Mouse (Mus musculus) heart, postnatal 0 days (tissue): ENCODE measurements around the gene Efl1. TPM values are rescaled to one million over a fixed set of nuclear protein-coding genes. Genes with fewer than 3 reads are reported as not detected.

Source experiments
- ATAC-seq: fragments of 200-750 bp; cut with Nextera tagmentation; 2 replicates; pipeline ENCODE4 v1.8.0; 2017; ENCODE audit warnings: low read depth, moderate number of reproducible peaks, moderate library complexity; ENCODE audit not compliant: insufficient read depth
- DNase-seq: peaks from one replicate; pipeline ENCODE4 v3.0.0-alpha.2; 2016; ENCODE audit warnings: low spot score
- H3K27ac ChIP-seq: fragments of 300-500 bp; sonication (generic); 2 replicates; pipeline ENCODE4 v1.5.1; 2014; ENCODE audit warnings: low read depth, mild to moderate bottlenecking
- H3K27me3 ChIP-seq: fragments of 300-500 bp; sonication (generic); 2 replicates; pipeline ENCODE4 v1.6.1; 2014; ENCODE audit warnings: low read length, mixed read lengths; ENCODE audit not compliant: control insufficient read depth, insufficient read depth
- H3K36me3 ChIP-seq: fragments of 300-500 bp; sonication (generic); replicated peaks from 2 replicates; pipeline ENCODE4 v1.6.1; 2014; ENCODE audit warnings: low read length, mixed read lengths; ENCODE audit not compliant: control insufficient read depth, insufficient read depth
- H3K4me1 ChIP-seq: fragments of 300-500 bp; sonication (generic); 2 replicates; pipeline ENCODE4 v1.6.1; 2014; ENCODE audit warnings: antibody characterized with exemption; ENCODE audit not compliant: control insufficient read depth, insufficient read depth
- H3K4me2 ChIP-seq: fragments of 300-500 bp; sonication (generic); 2 replicates; pipeline ENCODE4 v1.6.1; 2014; ENCODE audit warnings: low read depth, mild to moderate bottlenecking, low read length, moderate library complexity
- H3K4me3 ChIP-seq: fragments of 300-500 bp; sonication (generic); 2 replicates; pipeline ENCODE4 v1.5.1; 2014; ENCODE audit warnings: low read depth, low read length
- H3K9ac ChIP-seq: fragments of 300-500 bp; sonication (generic); replicated peaks from 2 replicates; pipeline ENCODE4 v1.6.1; 2014; ENCODE audit warnings: low read depth, low read length, mixed read lengths
- H3K9me3 ChIP-seq: fragments of 300-500 bp; sonication (generic); replicated peaks from 2 replicates; pipeline ENCODE4 v1.6.1; 2016; ENCODE audit warnings: low read length; ENCODE audit not compliant: control insufficient read depth
- CTCF ChIP-seq: IDR thresholded peaks from 2 replicates; pipeline ENCODE4 v1.5.1; 2016; ENCODE audit warnings: antibody characterized with exemption, control low read depth, low read depth
- EP300 ChIP-seq: IDR thresholded peaks from 2 replicates; pipeline ENCODE4 v1.6.1; 2016; ENCODE audit warnings: antibody characterized with exemption, low read depth
- WGBS: fragments of 180-500 bp; shearing (Covaris S2); extraction: QIAGEN DNeasy Blood & Tissue Kit; methylation state at CpG from one replicate; pipeline ENCODE4 v1.1.7; 2014; 5-methylcytosine and 5-hydroxymethylcytosine counted together
- polyA plus RNA-seq: library from polyadenylated mRNA; unstranded; fragments of >200 nt; fragmentation: Nextera tagmentation; extraction: Ambion mirVana; gene quantifications from 2 replicates; pipeline ENCODE4 v1.2.1, GENCODE M21; 2015
- total RNA-seq: library from RNA; depleted of rRNA; stranded (reverse); fragments of >200 nt; gene quantifications from 2 replicates; pipeline ENCODE4 v1.2.3, GENCODE M21; 2014; ENCODE audit warnings: low replicate concordance

The Efl1 gene
- total and polyA plus RNA-seq, 2 experiments from 2014 or later, result 12.2 to 18.2 TPM

GRCm38 (mm10) chr7:82773150-82773549 lies 124.7 kb downstream of the Efl1 start:
- no peak overlapping the region for H3K4me3 ChIP-seq
- 50% methylated on average over 9 of the region's 9 CpGs for WGBS
- no peak for TF ChIP-seq EP300
- TF ChIP-seq CTCF, result no peak
- no peak overlapping the region for H3K9ac ChIP-seq
- peak overlapping the region; percentile 63 for H3K27ac ChIP-seq
- H3K4me1 ChIP-seq, result peaks cover 7% of the 10 kb centered on the region
- H3K4me2 ChIP-seq, result no peak overlapping the region
- no peak for DNase-seq
- H3K9me3 ChIP-seq, result no peaks in the 10 kb centered on the region
- ATAC-seq, result no peak
- no peaks in the 10 kb centered on the region for H3K36me3 ChIP-seq
- no peaks in the 10 kb centered on the region for H3K27me3 ChIP-seq

GRCm38 (mm10) chr7:82773884-82774283 lies 125.5 kb downstream of the Efl1 start:
- Histone ChIP-seq H3K27ac (no peak overlapping the region), H3K4me1 (peaks cover 7% of the 10 kb centered on the region), H3K27me3 (no peaks in the 10 kb centered on the region), H3K9ac (no peak overlapping the region), H3K9me3 (no peaks in the 10 kb centered on the region), H3K4me2 (no peak overlapping the region), H3K4me3 (no peak overlapping the region), H3K36me3 (no peaks in the 10 kb centered on the region)
- ATAC-seq (no peak), DNase-seq (no peak)
- 79% methylated on average over 6 of the region's 6 CpGs for WGBS
- no peak for TF ChIP-seq EP300
- TF ChIP-seq CTCF, result no peak

- Histone ChIP-seq H3K4me1 (peaks cover 7% of the 10 kb centered on the region), H3K4me2 (no peak overlapping the region), H3K4me3 (no peak overlapping the region), H3K9me3 (no peaks in the 10 kb centered on the region), H3K27ac (no peak overlapping the region), H3K9ac (no peak overlapping the region), H3K27me3 (no peaks in the 10 kb centered on the region), H3K36me3 (no peaks in the 10 kb centered on the region)
- WGBS, result 88% methylated on average over 3 of the region's 3 CpGs
- no peak for DNase-seq
- no peak for ATAC-seq
- TF ChIP-seq CTCF, result no peak
Measured at GRCm38 (mm10) chr7:82775090-82775489, 126.7 kb downstream of the Efl1 start.

- H3K9ac ChIP-seq, result no peak overlapping the region
- ATAC-seq, result no peak
- no peaks in the 10 kb centered on the region for H3K9me3 ChIP-seq
- WGBS, result 80% methylated on average over 2 of the region's 2 CpGs
- no peaks in the 10 kb centered on the region for H3K36me3 ChIP-seq
- H3K27ac ChIP-seq, result no peak overlapping the region
- no peak for TF ChIP-seq EP300
- TF ChIP-seq CTCF, result no peak
- H3K27me3 ChIP-seq, result no peaks in the 10 kb centered on the region
- DNase-seq, result no peak
- no peak overlapping the region for H3K4me3 ChIP-seq
- no peaks in the 10 kb centered on the region for H3K4me1 ChIP-seq
- no peak overlapping the region for H3K4me2 ChIP-seq
Measured at GRCm38 (mm10) chr7:82783071-82783470, 134.7 kb downstream of the Efl1 start.

GRCm38 (mm10) chr7:82783693-82784092 lies 135.3 kb downstream of the Efl1 start:
- Histone ChIP-seq H3K4me2 (no peak overlapping the region), H3K27me3 (no peaks in the 10 kb centered on the region), H3K9ac (no peak overlapping the region), H3K27ac (no peak overlapping the region), H3K4me1 (no peaks in the 10 kb centered on the region), H3K9me3 (no peaks in the 10 kb centered on the region), H3K4me3 (no peak overlapping the region), H3K36me3 (no peaks in the 10 kb centered on the region)
- no peak for TF ChIP-seq EP300
- TF ChIP-seq CTCF, result no peak
- DNase-seq (no peak), ATAC-seq (no peak)
- WGBS, result 46% methylated on average over 6 of the region's 6 CpGs

- Histone ChIP-seq H3K27me3 (no peaks in the 10 kb centered on the region), H3K4me1 (no peaks in the 10 kb centered on the region), H3K4me2 (no peak overlapping the region), H3K27ac (no peak overlapping the region), H3K4me3 (no peak overlapping the region), H3K9me3 (no peaks in the 10 kb centered on the region), H3K9ac (no peak overlapping the region), H3K36me3 (no peaks in the 10 kb centered on the region)
- no peak for DNase-seq
- no peak for ATAC-seq
- no peak for TF ChIP-seq EP300
- TF ChIP-seq CTCF, result no peak
- WGBS, result 63% methylated on average over 6 of the region's 6 CpGs
Measured at GRCm38 (mm10) chr7:82785335-82785934, 137.0 kb downstream of the Efl1 start.
